Mouse (Mus musculus): ENCODE results near the gene Ankrd55. TPM values are rescaled to one million over a fixed set of nuclear protein-coding genes. Genes with fewer than 3 reads are reported as not detected.

Gene Ankrd55
- total and polyA plus RNA-seq, 3 experiments: 1.1 to 2.2 (median 1.1) TPM

DNA sequence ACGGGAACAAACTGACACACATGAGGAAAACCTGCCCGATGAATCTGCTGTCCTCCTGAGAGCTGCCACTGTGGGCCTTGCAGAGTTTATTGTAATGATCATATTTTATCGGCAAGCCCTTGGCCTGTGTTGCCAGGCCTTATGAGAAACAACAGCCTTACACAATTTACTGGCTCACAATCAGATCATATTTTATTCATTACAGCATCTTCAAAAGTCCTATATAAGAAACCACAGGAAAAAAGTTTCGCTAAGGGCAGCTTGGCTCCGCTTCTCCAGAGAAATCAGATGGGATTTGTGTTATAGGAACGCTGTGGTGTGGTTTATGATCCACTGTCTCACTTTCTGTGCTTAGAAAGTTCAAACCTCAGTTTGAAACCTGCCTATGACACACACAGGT lies 42.0 kb downstream of the Ankrd55 start:
- no peaks in the 10 kb centered on the region for H3K36me3 ChIP-seq (replicated peaks in 1 of 2; ENCODE audit: control insufficient read depth in 1 of 2, insufficient read depth in 1 of 2, low read length in 1 of 2)
- TF ChIP-seq RAD21 (IDR thresholded peaks at IDR 0.05; ENCODE audit: low read depth, low read length): no peak
- TF ChIP-seq ELF1 (IDR thresholded peaks at IDR 0.05; ENCODE audit: low read depth, low read length): no peak
- no peak for TF ChIP-seq JUN (IDR thresholded peaks at IDR 0.05; ENCODE audit: insufficient read depth, low read depth, low read length)
- no peak for TF ChIP-seq SIN3A (IDR thresholded peaks at IDR 0.05; ENCODE audit: low read length)
- H3K9me3 ChIP-seq (replicated peaks; ENCODE audit: low read length): no peaks in the 10 kb centered on the region
- H3K4me1 ChIP-seq (ENCODE audit: control insufficient read depth in 1 of 2, insufficient read depth in 2 of 2): no peaks in the 10 kb centered on the region
- no peak overlapping the region for H3K4me3 ChIP-seq (replicated peaks in 1 of 3; ENCODE audit: low read depth in 2 of 3, low read length in 2 of 3, poor library complexity in 1 of 3)
- H3K79me2 ChIP-seq (replicated peaks; ENCODE audit: control insufficient read depth, extremely low read depth, insufficient read depth, poor library complexity, severe bottlenecking): no peaks in the 10 kb centered on the region
- H3K27me3 ChIP-seq (replicated peaks): no peaks in the 10 kb centered on the region
- no peak overlapping the region for H3K9ac ChIP-seq (ENCODE audit: insufficient read depth, low read depth)
- no peak overlapping the region for H3K4me2 ChIP-seq (ENCODE audit: insufficient read depth, low read depth, poor library complexity, severe bottlenecking)
- dilution Hi-C loops (cut with MboI; ENCODE audit: extremely low pct_ligation_motif_present, extremely low pct_unique_long_range_greater_than_20kb, low sequenced_read_pairs) (no loop called here), in situ Hi-C loops (cut with MboI; ENCODE audit: low pct_ligation_motif_present, low pct_unique_long_range_greater_than_20kb, low sequenced_read_pairs) (no loop called here)
- no peak for DNase-seq (ENCODE audit: extremely low read depth)
- no peak overlapping the region for H3K27ac ChIP-seq (ENCODE audit: insufficient read depth, low read depth)

DNA sequence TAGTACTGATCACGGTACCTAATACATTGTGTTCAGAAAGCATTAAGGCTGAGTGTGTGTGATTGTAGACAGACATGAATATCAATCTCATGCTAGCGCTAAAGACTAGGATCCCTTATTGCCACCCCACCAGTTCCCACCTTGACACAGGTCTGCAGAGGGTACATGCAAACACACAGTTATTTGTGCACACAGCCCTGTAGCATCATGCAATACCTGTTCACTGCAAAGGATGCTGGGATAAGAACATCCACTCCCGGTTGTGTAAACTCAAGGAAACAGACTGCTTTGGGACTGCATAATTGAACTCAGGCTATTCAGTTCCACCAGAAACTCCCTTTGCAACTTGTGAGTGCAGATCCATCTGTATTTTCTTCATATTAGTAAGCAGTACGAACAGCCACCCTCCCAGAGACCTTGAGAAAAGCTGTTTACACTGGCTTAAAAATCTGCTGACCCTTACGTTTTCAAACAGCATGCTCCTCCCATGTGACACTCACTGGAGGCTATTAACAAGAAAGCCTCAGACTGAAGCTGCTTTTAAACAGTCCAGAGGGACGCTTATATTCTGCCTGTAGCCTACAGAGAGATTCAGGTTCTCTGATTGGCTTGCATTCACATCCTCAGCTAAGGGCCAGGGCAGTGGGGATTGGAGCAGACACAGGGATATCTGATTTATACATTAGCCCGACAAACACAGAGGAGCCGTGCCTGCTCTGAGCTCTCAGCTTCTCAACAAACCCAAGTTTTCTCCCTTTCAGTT lies 42.8 kb downstream of the Ankrd55 start:
- no peaks in the 10 kb centered on the region for H3K27me3 ChIP-seq (replicated peaks)
- DNase-seq (ENCODE audit: extremely low read depth): no peak
- H3K4me2 ChIP-seq (ENCODE audit: insufficient read depth, low read depth, poor library complexity, severe bottlenecking): no peak overlapping the region
- TF ChIP-seq ZNF384 (IDR thresholded peaks at IDR 0.05; ENCODE audit: low read depth, low read length) (no peak), UBTF (IDR thresholded peaks at IDR 0.05; ENCODE audit: low read depth, low read length) (no peak), MAX (IDR thresholded peaks at IDR 0.05; ENCODE audit: low read length) (no peak), NRF1 (IDR thresholded peaks at IDR 0.05; ENCODE audit: low read depth, low read length) (no peak), GABPA (IDR thresholded peaks at IDR 0.05; ENCODE audit: insufficient replicate concordance, low read depth, low read length) (no peak), MAZ (IDR thresholded peaks at IDR 0.05; ENCODE audit: low read depth, low read length) (no peak)
- no peaks in the 10 kb centered on the region for H3K9me3 ChIP-seq (replicated peaks; ENCODE audit: low read length)
- no peak overlapping the region for H3K4me3 ChIP-seq (replicated peaks in 1 of 3; ENCODE audit: low read depth in 2 of 3, low read length in 2 of 3, poor library complexity in 1 of 3)
- no peaks in the 10 kb centered on the region for H3K36me3 ChIP-seq (replicated peaks in 1 of 2; ENCODE audit: control insufficient read depth in 1 of 2, insufficient read depth in 1 of 2, low read length in 1 of 2)
- no peaks in the 10 kb centered on the region for H3K79me2 ChIP-seq (replicated peaks; ENCODE audit: control insufficient read depth, extremely low read depth, insufficient read depth, poor library complexity, severe bottlenecking)
- no peak overlapping the region for H3K27ac ChIP-seq (ENCODE audit: insufficient read depth, low read depth)
- H3K4me1 ChIP-seq (ENCODE audit: control insufficient read depth in 1 of 2, insufficient read depth in 2 of 2): no peaks in the 10 kb centered on the region
- dilution Hi-C loops (cut with MboI; ENCODE audit: extremely low pct_ligation_motif_present, extremely low pct_unique_long_range_greater_than_20kb, low sequenced_read_pairs) (no loop called here), in situ Hi-C loops (cut with MboI; ENCODE audit: low pct_ligation_motif_present, low pct_unique_long_range_greater_than_20kb, low sequenced_read_pairs) (no loop called here)
- H3K9ac ChIP-seq (ENCODE audit: insufficient read depth, low read depth): no peak overlapping the region

DNA sequence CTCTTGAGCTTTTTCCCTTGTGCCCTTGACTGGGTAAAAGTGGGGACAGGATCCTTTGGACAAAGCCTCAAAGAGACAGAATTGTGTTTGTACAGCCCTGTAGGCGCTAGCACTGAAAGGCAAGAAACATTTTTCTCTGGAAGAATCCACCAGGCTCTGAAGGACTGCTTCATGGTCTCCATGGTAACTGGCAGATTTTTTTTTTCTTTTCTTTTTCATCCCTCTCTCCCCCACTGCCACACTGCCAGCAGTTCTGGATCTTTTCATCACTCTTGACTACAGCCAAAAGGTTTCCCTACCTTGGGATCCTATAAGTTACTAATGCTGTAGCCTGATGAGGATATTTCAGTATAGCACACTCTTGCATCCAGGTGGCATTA lies 43.4 kb downstream of the Ankrd55 start:
- Histone ChIP-seq H3K79me2 (replicated peaks; ENCODE audit: control insufficient read depth, extremely low read depth, insufficient read depth, poor library complexity, severe bottlenecking) (no peaks in the 10 kb centered on the region), H3K27ac (ENCODE audit: insufficient read depth, low read depth) (no peak overlapping the region)

More for the DNA sequence above, 43.4 kb downstream of the Ankrd55 start:
- dilution Hi-C loops (cut with MboI; ENCODE audit: extremely low pct_ligation_motif_present, extremely low pct_unique_long_range_greater_than_20kb, low sequenced_read_pairs) (no loop called here), in situ Hi-C loops (cut with MboI; ENCODE audit: low pct_ligation_motif_present, low pct_unique_long_range_greater_than_20kb, low sequenced_read_pairs) (no loop called here)
- Histone ChIP-seq H3K4me1 (ENCODE audit: control insufficient read depth in 1 of 2, insufficient read depth in 2 of 2) (no peaks in the 10 kb centered on the region), H3K4me2 (ENCODE audit: insufficient read depth, low read depth, poor library complexity, severe bottlenecking) (no peak overlapping the region), H3K9me3 (replicated peaks; ENCODE audit: low read length) (no peaks in the 10 kb centered on the region), H3K4me3 (replicated peaks in 1 of 3; ENCODE audit: low read depth in 2 of 3, low read length in 2 of 3, poor library complexity in 1 of 3) (no peak overlapping the region), H3K9ac (ENCODE audit: insufficient read depth, low read depth) (no peak overlapping the region), H3K36me3 (replicated peaks in 1 of 2; ENCODE audit: control insufficient read depth in 1 of 2, insufficient read depth in 1 of 2, low read length in 1 of 2) (no peaks in the 10 kb centered on the region), H3K27me3 (replicated peaks) (no peaks in the 10 kb centered on the region)
- TF ChIP-seq USF2 (conservative IDR thresholded peaks at IDR 0.05; ENCODE audit: low read depth, low read length): no peak
- no peak for TF ChIP-seq UBTF (IDR thresholded peaks at IDR 0.05; ENCODE audit: low read depth, low read length)
- no peak for TF ChIP-seq TBP (conservative IDR thresholded peaks at IDR 0.05; ENCODE audit: low read depth, low read length)
- no peak for TF ChIP-seq JUND (conservative IDR thresholded peaks at IDR 0.05; ENCODE audit: low read depth, low read length)
- TF ChIP-seq ZMIZ1 (IDR thresholded peaks at IDR 0.05; ENCODE audit: low read depth, low read length): no peak
- no peak for TF ChIP-seq KAT2A (IDR thresholded peaks at IDR 0.05; ENCODE audit: insufficient replicate concordance, low read length)
- no peak for TF ChIP-seq BHLHE40 (IDR thresholded peaks at IDR 0.05; ENCODE audit: low read depth, low read length)
- no peak for TF ChIP-seq SMC3 (IDR thresholded peaks at IDR 0.05; ENCODE audit: low read depth, low read length)
- TF ChIP-seq NELFE (IDR thresholded peaks at IDR 0.05; ENCODE audit: low read depth, low read length): no peak
- no peak for TF ChIP-seq ETS1 (conservative IDR thresholded peaks at IDR 0.05; ENCODE audit: low read depth, low read length)
- no peak for TF ChIP-seq CTCF (conservative IDR thresholded peaks at IDR 0.05 in 1 of 2, IDR thresholded peaks at IDR 0.05 in 1 of 2; ENCODE audit: low read depth in 2 of 2, low read length in 2 of 2)
- no peak for TF ChIP-seq ELF1 (IDR thresholded peaks at IDR 0.05; ENCODE audit: low read depth, low read length)
- no peak for DNase-seq (ENCODE audit: extremely low read depth)
